Mouse (Mus musculus) midbrain, embryonic 12.5 days (tissue): Measurements from ENCODE around the gene Abtb2. TPM values are rescaled to one million over a fixed set of nuclear protein-coding genes. Genes with fewer than 3 reads are reported as not detected.

Source experiments
- ATAC-seq: fragments of 200-750 bp; cut with Nextera tagmentation; 2 replicates; pipeline ENCODE4 v1.8.0; 2017; ENCODE audit warnings: low read depth, moderate TSS enrichment, moderate library complexity; ENCODE audit not compliant: low FRiP score
- H3K27ac ChIP-seq: fragments of 300-500 bp; sonication (generic); replicated peaks from 2 replicates; pipeline ENCODE4 v1.5.1; 2016; ENCODE audit warnings: mild to moderate bottlenecking
- H3K27me3 ChIP-seq: fragments of 300-500 bp; sonication (generic); 2 replicates; pipeline ENCODE4 v1.6.1; 2016; ENCODE audit warnings: mild to moderate bottlenecking
- H3K36me3 ChIP-seq: fragments of 300-500 bp; sonication (generic); 2 replicates; pipeline ENCODE4 v1.6.1; 2016
- H3K4me1 ChIP-seq: fragments of 300-500 bp; sonication (generic); 2 replicates; pipeline ENCODE4 v1.6.1; 2016
- H3K4me2 ChIP-seq: fragments of 300-500 bp; sonication (generic); replicated peaks from 2 replicates; pipeline ENCODE4 v1.6.1; 2016; ENCODE audit warnings: mild to moderate bottlenecking, moderate library complexity
- H3K4me3 ChIP-seq: fragments of 300-500 bp; sonication (generic); 2 replicates; pipeline ENCODE4 v1.5.1; 2016; ENCODE audit warnings: mild to moderate bottlenecking
- H3K9ac ChIP-seq: fragments of 300-500 bp; sonication (generic); replicated peaks from 2 replicates; pipeline ENCODE4 v1.6.1; 2016; ENCODE audit warnings: mild to moderate bottlenecking, moderate library complexity
- H3K9me3 ChIP-seq: fragments of 300-500 bp; sonication (generic); 2 replicates; pipeline ENCODE4 v1.6.1; 2016; ENCODE audit warnings: mild to moderate bottlenecking
- WGBS: fragments of 180-500 bp; shearing (Covaris S2); methylation state at CpG from one replicate; pipeline ENCODE4 v1.1.7; 2016; 5-methylcytosine and 5-hydroxymethylcytosine counted together
- polyA plus RNA-seq: library from polyadenylated mRNA; unstranded; fragments of >200 nt; fragmentation: Nextera tagmentation; extraction: Ambion mirVana; gene quantifications from 2 replicates; pipeline ENCODE4 v1.2.1, GENCODE M21; 2016

Abtb2 gene
- polyA plus RNA-seq, 1 experiment from 2014 or later = 20.7 TPM

DNA sequence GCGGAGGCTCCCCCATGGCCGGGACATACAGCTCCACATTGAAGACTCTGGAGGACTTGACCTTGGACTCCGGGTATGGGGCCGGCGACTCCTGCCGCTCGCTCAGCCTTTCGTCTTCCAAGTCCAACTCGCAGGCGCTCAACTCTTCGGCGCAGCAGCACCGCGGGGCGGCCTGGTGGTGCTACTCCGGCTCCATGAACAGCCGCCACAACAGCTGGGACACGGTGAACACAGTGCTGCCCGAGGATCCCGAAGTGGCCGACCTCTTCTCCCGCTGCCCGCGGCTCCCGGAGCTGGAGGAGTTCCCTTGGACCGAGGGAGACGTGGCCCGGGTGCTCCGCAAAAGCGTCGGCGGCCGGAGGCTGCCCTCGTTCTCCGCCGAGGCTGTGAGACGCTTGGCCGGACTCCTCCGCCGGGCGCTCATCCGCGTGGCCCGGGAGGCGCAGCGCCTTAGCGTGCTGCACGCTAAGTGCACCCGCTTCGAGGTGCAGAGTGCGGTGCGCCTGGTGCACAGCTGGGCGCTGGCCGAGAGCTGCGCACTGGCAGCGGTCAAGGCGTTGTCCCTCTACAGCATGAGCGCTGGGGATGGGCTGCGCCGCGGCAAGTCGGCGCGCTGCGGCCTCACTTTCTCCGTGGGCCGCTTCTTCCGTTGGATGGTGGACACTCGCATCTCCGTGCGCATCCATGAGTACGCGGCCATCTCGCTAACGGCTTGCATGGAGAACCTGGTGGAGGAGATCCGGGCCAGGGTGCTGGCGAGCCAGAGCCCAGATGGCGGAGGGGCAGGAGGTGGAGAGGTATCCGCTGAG, 807 bp downstream of the Abtb2 start:
- H3K4me3 ChIP-seq = peak overlapping the region; percentile 72
- H3K36me3 ChIP-seq = no peaks in the 10 kb centered on the region
- peak; percentile 14; the same call in 1 of the 2 replicates for ATAC-seq
- peak overlapping the region; percentile 80 for H3K9ac ChIP-seq
- H3K27me3 ChIP-seq = peaks cover 15% of the 10 kb centered on the region
- peak overlapping the region; percentile 85 for H3K27ac ChIP-seq
- H3K4me1 ChIP-seq = peaks cover 53% of the 10 kb centered on the region
- H3K4me2 ChIP-seq = peak overlapping the region; percentile 95
- H3K9me3 ChIP-seq = no peaks in the 10 kb centered on the region
- WGBS = under 1% methylated on average over 79 of the region's 79 CpGs

DNA sequence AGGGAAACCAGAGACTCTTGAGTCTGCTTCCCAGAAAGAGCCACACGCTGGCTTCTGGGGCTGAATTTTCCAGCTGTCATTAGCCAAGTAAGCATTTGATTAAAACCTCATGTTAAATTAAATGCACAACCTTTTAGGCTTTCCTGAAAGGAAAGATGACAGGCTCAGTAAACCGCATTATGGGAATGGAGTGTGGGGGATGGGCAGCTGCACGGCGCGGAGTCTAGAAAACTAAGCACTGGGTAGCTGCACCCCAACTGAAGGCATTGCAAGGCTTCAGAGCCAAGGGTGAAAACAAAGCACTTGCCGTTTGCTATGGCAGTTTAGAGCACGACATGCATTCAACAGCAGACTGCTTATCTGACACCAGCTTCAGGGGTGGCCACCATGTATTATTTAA, 2.1 kb downstream of the Abtb2 start:
- H3K4me1 ChIP-seq = peaks cover 57% of the 10 kb centered on the region

DNA sequence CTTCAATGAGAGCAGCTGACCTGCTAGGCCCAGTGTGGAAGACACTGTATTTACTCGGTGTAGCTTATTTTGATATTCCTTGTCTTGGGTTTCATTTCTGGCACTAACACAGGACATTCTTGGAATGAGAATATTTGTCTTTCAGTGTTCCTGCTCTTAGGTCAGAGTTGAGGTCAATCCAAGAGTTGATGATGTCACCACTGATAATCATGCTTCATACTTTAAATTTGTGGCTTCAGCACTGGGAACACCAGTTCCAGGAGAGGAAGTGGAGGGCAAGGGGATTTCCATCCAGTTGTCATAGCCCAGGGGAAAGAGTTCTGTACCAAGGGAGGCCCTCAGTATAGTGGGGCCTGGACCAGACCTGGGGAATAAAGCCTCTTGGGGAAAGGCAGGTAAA, 3.6 kb downstream of the Abtb2 start:
- peak overlapping the region; percentile 72; the same call in 1 of the 2 replicates for H3K4me3 ChIP-seq
- ATAC-seq = no peak
- H3K4me2 ChIP-seq = peak overlapping the region; percentile 95
- H3K4me1 ChIP-seq = peaks cover 57% of the 10 kb centered on the region
- 74% methylated on average over 1 of the region's 1 CpGs for WGBS
- H3K9me3 ChIP-seq = no peaks in the 10 kb centered on the region
- H3K27me3 ChIP-seq = peaks cover 8% of the 10 kb centered on the region
- no peak overlapping the region for H3K27ac ChIP-seq
- H3K36me3 ChIP-seq = no peaks in the 10 kb centered on the region
- no peak overlapping the region for H3K9ac ChIP-seq

More for the DNA sequence above, 2.1 kb downstream of the Abtb2 start:
- 11% methylated on average over 7 of the region's 7 CpGs for WGBS
- Histone ChIP-seq H3K27me3 (peaks cover 8% of the 10 kb centered on the region), H3K9ac (peak overlapping the region; percentile 80; the same call in 1 of the 2 replicates), H3K27ac (no peak overlapping the region), H3K9me3 (no peaks in the 10 kb centered on the region), H3K36me3 (no peaks in the 10 kb centered on the region), H3K4me2 (peak overlapping the region; percentile 95), H3K4me3 (peak overlapping the region; percentile 72)
- ATAC-seq = no peak

DNA sequence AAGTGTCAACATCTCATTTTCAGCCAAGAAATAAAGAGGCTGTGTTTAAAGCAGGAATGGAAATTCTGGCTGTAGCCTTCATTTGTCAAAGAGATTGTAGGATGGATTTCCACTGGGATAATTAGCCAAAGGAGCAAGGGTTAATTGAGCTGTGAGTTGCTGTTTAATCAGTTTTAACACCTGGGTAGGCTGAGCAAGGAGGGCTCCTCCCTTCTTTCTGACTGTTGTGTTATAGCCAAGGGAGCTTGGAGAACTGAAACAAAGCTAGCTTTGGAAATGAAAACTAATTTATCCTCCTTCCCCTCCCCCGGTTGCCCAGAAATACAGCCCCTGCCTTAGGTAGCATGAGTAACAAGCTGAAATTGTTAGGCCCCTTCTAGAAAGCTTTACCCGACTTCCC, 6.2 kb downstream of the Abtb2 start:
- WGBS = 81% methylated on average over 2 of the region's 2 CpGs
- no peaks in the 10 kb centered on the region for H3K36me3 ChIP-seq
- no peak overlapping the region for H3K4me3 ChIP-seq
- peaks cover 8% of the 10 kb centered on the region for H3K27me3 ChIP-seq
- H3K4me2 ChIP-seq = no peak overlapping the region
- H3K4me1 ChIP-seq = peaks cover 40% of the 10 kb centered on the region
- H3K27ac ChIP-seq = no peak overlapping the region
- no peak overlapping the region for H3K9ac ChIP-seq
- no peak for ATAC-seq
- no peaks in the 10 kb centered on the region for H3K9me3 ChIP-seq

DNA sequence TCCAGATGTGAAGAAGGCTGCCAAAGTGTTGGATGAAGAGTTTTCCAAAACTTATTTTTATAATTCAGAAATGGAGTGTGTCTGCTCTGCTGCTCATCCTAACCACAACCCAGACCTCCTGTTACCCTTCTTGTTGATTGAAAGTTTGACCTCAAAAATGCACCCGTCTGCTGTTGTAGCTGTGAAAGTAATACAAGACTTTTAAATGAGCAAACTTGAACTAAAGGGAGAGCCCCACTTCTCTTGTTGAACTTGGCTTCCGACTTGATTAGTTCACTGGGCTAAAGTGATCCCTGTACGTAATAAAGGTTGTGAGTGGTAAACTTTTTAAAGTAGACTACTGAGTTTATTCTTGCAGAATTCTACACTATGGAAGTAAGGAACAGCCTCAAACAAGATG, 10.3 kb downstream of the Abtb2 start:
- Histone ChIP-seq H3K4me3 (no peak overlapping the region), H3K4me2 (no peak overlapping the region), H3K4me1 (peaks cover 14% of the 10 kb centered on the region), H3K9ac (no peak overlapping the region), H3K36me3 (no peaks in the 10 kb centered on the region), H3K9me3 (no peaks in the 10 kb centered on the region), H3K27me3 (no peaks in the 10 kb centered on the region), H3K27ac (no peak overlapping the region)
- 89% methylated on average over 3 of the region's 3 CpGs for WGBS
- no peak for ATAC-seq

DNA sequence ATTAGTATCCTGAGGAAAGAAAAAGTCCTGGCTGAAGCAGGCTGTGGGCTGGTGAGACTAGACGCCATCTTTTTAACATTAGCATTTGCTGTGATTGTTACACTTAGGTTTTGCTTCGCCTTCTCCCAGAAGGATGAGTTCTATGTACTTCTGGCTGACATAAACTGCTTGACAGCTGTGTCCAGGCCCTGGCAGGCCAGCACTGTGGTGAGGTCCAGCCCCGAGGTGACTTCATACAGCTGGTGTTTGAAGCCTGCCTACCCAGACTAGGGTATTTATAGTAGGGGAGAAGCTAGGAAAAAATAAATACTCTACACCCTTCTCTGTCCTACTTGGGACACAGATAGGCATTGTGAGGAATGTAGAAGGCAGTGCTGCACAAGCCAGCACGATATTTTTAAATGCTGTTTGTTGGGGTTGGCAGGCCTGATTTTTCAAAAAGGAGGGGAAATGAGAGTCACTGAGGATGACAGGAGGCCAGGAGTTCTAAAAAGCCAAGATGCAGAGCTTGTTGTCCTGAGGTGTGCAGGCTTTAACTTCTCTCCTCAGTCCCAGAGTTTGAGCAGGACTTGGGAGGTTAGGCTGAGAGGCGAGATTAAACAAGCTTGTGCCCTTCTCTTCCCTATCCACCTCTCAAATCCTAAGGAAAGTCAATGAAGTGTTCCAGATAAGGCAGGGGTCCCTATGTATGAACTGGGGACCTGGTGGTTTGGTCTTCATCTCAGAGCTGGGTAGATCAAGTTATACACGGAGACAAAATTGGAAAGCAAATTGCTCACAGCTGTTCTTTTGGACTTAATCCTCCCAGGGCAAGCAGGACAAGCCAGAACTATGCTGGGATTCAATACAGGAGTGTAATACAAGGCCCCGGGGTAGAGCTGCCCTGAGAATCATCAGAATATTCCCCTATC, 11.9 kb downstream of the Abtb2 start:
- Histone ChIP-seq H3K27me3 (no peaks in the 10 kb centered on the region), H3K9ac (no peak overlapping the region), H3K9me3 (no peaks in the 10 kb centered on the region), H3K4me2 (no peak overlapping the region), H3K4me3 (no peak overlapping the region), H3K36me3 (no peaks in the 10 kb centered on the region), H3K4me1 (peaks cover 13% of the 10 kb centered on the region), H3K27ac (no peak overlapping the region)
- ATAC-seq = no peak
- 73% methylated on average over 7 of the region's 7 CpGs for WGBS

DNA sequence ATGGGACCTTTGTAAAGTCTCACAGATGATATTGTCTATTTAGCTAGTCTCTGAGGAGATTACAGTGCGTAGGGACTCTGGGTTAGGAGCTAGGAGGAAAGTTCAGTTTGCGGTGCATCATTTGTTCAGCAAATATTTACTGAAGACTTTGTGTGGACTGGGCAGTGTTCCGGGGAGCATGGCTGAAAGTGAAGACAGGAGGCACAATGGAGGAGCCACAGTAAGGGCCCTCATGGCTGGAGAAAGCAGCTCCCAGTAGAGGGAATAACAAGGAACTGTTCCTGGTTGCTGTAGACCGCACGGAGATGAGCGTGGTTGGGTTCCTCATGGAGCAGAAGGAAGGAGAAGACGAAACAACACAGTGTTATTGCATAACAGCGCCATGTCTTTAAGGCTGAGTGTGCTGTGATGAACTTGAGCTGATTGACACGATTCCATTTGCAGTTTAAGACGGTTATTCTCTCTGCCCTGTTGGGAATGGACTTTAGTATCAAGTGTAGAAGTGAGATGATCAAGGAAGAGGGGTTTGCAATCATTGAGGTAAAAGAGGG, 12.6 kb downstream of the Abtb2 start:
- Histone ChIP-seq H3K4me2 (no peak overlapping the region), H3K4me1 (peaks cover 13% of the 10 kb centered on the region)

DNA sequence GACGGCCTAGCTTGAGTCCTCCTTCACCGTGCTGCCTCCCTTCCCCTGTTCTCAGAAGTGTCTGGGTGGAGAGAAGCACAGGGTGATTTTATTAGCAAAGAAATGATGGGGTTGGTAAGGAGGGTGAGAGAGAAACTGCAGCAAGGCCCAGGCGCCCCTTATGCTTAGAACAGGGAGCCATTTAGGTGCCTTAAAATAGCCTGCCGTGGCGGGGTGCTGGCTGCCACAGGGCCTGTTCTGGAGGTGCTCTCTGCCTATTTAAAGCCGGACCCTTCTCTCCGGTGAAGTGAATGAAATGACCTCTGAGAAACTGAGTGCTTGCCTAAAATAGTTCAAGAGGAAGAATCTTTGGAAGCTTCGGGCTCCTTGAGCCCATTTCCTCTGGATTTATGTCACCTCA, 14.6 kb downstream of the Abtb2 start:
- H3K9ac ChIP-seq = no peak overlapping the region
- H3K4me2 ChIP-seq = no peak overlapping the region
- H3K27me3 ChIP-seq = no peaks in the 10 kb centered on the region
- H3K9me3 ChIP-seq = no peaks in the 10 kb centered on the region
- ATAC-seq = no peak
- no peak overlapping the region for H3K27ac ChIP-seq
- 84% methylated on average over 8 of the region's 8 CpGs for WGBS
- H3K36me3 ChIP-seq = no peaks in the 10 kb centered on the region
- H3K4me1 ChIP-seq = peaks cover 13% of the 10 kb centered on the region
- H3K4me3 ChIP-seq = no peak overlapping the region

More for the DNA sequence above, 12.6 kb downstream of the Abtb2 start:
- no peaks in the 10 kb centered on the region for H3K36me3 ChIP-seq
- H3K27ac ChIP-seq = no peak overlapping the region
- H3K4me3 ChIP-seq = no peak overlapping the region
- ATAC-seq = no peak
- no peaks in the 10 kb centered on the region for H3K27me3 ChIP-seq
- WGBS = 88% methylated on average over 10 of the region's 10 CpGs
- H3K9ac ChIP-seq = no peak overlapping the region
- H3K9me3 ChIP-seq = no peaks in the 10 kb centered on the region

DNA sequence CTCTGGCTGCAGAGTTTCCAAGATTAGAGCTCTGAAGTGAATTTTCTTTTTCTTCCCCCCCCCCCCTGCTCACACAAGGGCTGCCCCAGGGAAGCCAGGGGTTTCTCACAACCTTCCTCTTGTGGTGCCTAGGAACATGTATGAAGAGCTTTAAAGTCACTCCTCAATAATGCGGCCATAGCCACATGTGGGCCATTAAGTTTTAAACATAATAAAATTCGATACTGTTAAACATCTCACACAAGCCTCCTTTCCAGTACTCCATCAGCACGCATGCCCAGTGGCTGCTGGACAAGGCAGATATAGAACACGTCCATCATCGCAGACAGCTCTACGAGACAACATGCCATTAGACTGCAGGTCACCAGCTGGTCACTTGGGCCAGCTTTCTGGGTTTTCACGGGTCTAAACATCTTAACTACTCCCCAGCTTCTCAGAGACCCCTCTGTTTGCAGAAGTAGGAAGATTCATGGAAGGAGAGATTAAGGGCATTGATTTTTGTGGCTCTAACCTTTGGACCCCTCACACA, 15.3 kb downstream of the Abtb2 start:
- Histone ChIP-seq H3K27me3 (no peaks in the 10 kb centered on the region), H3K9me3 (no peaks in the 10 kb centered on the region), H3K9ac (no peak overlapping the region), H3K4me2 (no peak overlapping the region), H3K27ac (no peak overlapping the region), H3K4me1 (peaks cover 16% of the 10 kb centered on the region), H3K4me3 (no peak overlapping the region), H3K36me3 (no peaks in the 10 kb centered on the region)
- ATAC-seq = no peak
- WGBS = 85% methylated on average over 7 of the region's 7 CpGs

DNA sequence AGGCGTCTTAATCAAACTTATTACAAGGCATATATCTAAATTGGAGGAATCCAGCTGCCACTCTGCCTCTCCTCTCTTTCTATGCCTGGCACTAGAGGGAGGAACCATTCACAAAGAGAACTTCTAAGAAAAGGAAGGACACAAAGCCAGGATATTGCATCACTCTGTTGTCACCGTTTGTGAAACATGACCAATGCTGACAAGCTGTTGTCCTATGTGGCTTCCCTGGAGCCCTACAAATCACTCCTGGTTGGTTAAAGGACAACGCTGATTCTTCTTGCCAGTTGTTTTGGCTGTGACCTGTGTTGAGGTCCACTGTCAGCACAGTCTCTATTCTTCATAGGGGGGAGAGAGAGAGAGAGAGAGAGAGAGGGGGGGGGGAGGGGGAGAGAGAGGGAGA, 17.2 kb downstream of the Abtb2 start:
- no peak overlapping the region for H3K4me2 ChIP-seq
- no peak for ATAC-seq
- 72% methylated on average over 3 of the region's 3 CpGs for WGBS

DNA sequence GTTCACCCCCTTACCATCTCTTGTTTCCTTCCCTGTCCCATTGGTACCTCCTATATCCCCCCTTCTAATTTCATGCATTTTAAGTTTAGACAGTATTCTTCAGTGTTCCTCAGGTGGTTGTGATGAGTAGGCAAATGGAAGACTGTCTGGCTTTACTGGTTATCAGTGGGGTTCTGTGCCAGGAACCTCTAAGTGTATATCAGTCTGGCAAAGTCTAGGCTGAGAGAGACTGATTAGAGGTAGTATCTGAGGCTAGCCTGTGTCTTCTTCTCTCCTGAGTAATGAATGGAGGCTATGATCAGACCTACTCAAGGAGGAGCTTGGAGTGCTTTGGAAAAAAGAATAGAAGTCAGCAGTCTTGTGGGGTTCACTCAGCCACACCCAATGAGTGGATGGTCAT, 18.0 kb downstream of the Abtb2 start:
- H3K4me1 ChIP-seq = peaks cover 13% of the 10 kb centered on the region; the same call in 1 of the 2 replicates
- H3K4me2 ChIP-seq = no peak overlapping the region
- H3K9ac ChIP-seq = no peak overlapping the region
- H3K9me3 ChIP-seq = no peaks in the 10 kb centered on the region
- ATAC-seq = no peak
- no peaks in the 10 kb centered on the region for H3K27me3 ChIP-seq
- no peak overlapping the region for H3K4me3 ChIP-seq
- no peaks in the 10 kb centered on the region for H3K36me3 ChIP-seq
- H3K27ac ChIP-seq = no peak overlapping the region

More for the DNA sequence above, 17.2 kb downstream of the Abtb2 start:
- H3K4me3 ChIP-seq = no peak overlapping the region
- H3K27ac ChIP-seq = no peak overlapping the region
- H3K9me3 ChIP-seq = no peaks in the 10 kb centered on the region
- no peak overlapping the region for H3K9ac ChIP-seq
- no peaks in the 10 kb centered on the region for H3K27me3 ChIP-seq
- no peaks in the 10 kb centered on the region for H3K36me3 ChIP-seq
- H3K4me1 ChIP-seq = peaks cover 13% of the 10 kb centered on the region; the same call in 1 of the 2 replicates
